Mouse (Mus musculus) urinary bladder, postnatal 36 days (tissue): ENCODE results near the gene Ddx43.

ENCODE experiments used
- DNase-seq, 2 experiments: peaks; one replicate each; pipeline ENCODE4 v3.0.0; 2022; ENCODE audit warnings: low spot score in 2 of 2, mixed read lengths in 1 of 2

Ddx43 gene

DNA sequence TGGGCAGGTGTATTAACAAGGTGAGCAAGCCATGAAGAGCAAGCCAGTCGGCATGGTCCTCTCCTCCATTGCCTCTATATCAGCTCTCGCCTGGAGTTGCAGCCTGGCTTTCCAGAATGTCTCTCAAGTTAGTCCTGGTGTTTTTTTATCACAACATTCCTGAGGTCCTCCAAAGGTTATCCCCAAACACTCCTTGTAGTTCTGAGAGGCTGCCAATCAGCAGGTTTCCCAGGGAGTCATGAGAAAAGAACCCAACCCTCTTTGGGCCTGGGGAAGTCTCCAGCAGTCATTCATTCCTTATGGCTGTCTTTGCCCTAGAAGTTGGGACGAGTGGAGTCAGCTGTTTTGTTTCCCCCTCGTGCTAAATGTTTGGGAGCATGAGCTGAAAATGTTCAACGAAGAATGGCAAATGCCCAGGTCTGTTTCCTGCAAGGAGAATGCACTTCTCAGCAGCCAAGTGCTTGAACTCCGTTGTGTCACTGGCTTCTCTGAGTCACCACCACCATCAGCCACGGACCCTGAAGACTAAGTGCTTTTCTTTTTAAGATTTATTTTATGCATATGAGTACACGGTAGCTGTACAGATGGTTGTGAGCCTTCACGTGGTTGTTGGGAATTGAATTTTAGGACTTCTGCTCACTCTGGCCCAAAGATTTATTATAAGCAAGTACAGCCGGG is 22.6 kb upstream of the Ddx43 start:
- DNase-seq: no peak

GRCm38 (mm10) chr9:78374397-78374796 is 21.2 kb upstream of the Ddx43 start:
- no peak for DNase-seq

DNA sequence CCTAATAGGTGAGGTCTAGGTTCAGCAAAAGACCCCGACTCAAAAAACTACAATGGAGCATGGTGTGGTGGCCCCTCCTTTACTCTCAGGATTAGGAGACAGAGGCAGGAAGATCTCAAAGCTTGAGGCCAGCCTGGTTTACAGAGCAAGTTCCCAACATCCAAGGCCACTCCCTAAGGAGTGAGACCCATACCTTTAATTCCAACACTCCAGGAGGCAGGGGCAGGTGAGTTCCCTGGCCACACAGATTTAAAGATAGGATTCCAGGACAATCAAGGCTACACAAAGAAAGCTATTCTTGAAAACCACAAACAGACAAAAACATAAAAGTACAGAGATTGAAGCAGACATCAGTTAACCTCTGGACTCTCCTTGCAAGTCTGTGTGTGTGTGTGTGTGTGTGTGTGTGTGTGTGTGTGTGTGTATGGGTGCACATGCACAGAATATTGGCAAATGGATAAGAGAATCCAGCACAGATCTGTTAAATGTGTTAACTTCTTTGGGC is 20.6 kb upstream of the Ddx43 start:
- no peak for DNase-seq

GRCm38 (mm10) chr9:78375486-78375885 is 20.1 kb upstream of the Ddx43 start:
- DNase-seq: no peak

GRCm38 (mm10) chr9:78377546-78377945 is 18.0 kb upstream of the Ddx43 start:
- no peak for DNase-seq

- DNase-seq: no peak
Measured at GRCm38 (mm10) chr9:78378113-78378785, 17.3 kb upstream of the Ddx43 start, which contains the start of gene Ooep. Gene Ooep, minus strand, starts transcription at chr9:78378725.

GRCm38 (mm10) chr9:78385893-78386292 is 9.7 kb upstream of the Ddx43 start:
- no peak for DNase-seq

DNA sequence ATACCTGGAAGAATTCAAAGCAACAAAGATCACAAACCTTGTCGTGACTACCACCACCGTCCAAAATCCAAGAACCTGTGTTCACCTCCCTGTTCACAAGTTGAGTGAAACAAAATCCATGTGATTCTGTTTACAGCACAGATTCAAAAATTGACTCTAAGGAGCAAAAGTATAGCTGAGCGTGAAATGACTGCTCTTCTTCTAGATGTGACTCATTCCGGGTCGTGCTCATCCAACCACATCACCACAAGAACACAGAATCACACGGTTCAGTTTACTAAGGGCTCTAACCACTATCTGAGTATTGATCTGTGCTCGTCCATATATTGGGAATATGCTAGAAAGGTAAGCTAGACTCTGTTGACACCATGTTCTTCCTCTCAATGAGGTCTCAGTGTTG is 8.6 kb upstream of the Ddx43 start:
- no peak for DNase-seq

- no peak for DNase-seq
Measured at GRCm38 (mm10) chr9:78389981-78390380, 5.6 kb upstream of the Ddx43 start.

DNA sequence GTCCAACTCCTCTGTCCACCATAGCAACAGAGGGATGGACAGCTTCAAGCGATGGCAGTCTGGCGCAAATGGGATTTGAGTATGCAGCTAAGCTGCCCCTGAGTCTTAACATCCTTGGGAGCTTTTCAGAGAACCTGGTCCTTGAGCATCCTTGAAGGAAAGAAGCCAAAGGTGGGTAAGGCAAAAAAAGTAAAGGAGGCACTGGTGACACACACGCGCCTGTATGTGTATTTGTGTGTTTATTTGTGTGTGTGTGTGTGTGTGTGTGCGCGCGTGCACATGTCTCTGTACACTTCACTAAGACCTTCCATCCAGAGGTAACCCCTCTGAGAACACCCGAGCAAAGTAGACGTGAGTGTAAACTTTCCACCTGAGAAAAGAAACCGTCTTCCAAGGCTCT is 1.8 kb upstream of the Ddx43 start:
- no peak for DNase-seq

GRCm38 (mm10) chr9:78394602-78395001 is 975 bp upstream of the Ddx43 start:
- DNase-seq: no peak

- no peak for DNase-seq
Measured at GRCm38 (mm10) chr9:78395244-78395629, 340 bp upstream of the Ddx43 start.

- no peak for DNase-seq
Measured at GRCm38 (mm10) chr9:78396517-78396916, 940 bp downstream of the Ddx43 start.

- no peak for DNase-seq
Measured at GRCm38 (mm10) chr9:78400570-78400969, 5.0 kb downstream of the Ddx43 start.

GRCm38 (mm10) chr9:78401596-78401995 is 6.0 kb downstream of the Ddx43 start:
- DNase-seq: no peak

DNA sequence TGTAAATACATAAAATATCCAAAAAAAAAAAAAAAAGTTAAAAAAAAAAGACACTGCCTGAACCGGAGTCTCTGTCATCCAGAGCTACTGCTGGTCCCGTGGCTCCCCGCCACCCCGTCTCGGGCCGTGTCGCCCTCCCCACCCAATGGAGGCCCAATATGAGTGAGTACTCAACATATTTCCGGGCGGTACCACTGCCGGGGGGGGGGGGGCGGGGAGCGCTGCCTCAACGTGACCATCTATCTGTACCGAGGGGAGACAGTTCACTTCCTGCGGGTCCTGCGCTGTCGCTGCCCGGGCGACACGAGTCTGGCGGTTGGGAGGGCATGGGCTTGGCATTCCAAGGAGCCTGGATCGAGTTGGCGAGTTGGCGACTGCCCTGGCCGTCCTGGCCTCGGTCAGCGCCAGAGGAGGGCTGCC is 31.8 kb downstream of the Ddx43 start:
- DNase-seq: no peak

DNA sequence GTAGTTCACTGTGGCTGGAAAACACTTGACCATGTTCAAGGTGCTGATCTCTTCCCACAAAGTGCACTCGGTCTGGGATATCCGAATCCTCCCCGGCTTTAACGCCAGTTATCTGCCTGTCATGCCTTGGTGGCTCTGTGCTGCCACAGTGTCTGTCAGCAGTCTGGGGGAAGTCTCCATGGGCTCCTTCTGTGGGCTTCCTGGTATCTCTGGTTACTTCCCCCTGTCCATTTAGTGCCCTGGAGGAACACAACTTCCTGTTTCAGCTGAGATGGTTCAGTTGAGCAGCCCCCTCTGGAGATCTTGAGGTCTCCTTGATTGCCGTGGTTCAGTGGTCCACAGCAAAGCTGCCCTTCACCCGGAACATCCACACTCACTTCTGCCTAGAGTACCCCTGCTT is 32.6 kb downstream of the Ddx43 start:
- no peak for DNase-seq

DNA sequence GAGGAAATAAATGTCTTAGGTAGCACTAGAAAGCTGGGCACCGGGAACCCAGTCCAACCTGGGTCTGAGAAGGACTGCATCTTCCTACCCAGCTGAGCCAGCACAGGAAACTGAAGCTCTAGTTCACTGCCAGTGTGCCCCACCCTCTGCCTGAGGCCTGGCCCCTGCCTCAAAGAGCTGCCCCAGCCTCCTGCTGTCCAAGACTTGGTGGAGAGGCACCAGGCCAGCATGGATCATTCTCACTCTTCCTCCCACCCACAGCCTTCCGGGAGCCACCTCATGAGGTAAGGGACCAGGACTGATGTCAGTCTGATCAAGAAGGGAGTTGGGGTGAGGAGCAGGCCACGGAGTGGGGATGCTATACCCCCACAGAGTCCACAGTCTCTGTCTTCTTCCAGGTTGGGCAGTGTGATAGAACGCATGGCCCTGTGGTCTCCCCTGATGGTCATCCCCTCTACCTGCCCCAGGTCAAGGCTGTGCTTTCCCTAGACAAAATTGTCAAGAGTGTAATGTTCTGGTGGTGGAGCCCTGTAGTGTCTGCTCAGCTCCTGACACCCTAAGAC is 33.4 kb downstream of the Ddx43 start:
- no peak for DNase-seq

- no peak for DNase-seq
Measured at GRCm38 (mm10) chr9:78429551-78429950, 34.0 kb downstream of the Ddx43 start.

DNA sequence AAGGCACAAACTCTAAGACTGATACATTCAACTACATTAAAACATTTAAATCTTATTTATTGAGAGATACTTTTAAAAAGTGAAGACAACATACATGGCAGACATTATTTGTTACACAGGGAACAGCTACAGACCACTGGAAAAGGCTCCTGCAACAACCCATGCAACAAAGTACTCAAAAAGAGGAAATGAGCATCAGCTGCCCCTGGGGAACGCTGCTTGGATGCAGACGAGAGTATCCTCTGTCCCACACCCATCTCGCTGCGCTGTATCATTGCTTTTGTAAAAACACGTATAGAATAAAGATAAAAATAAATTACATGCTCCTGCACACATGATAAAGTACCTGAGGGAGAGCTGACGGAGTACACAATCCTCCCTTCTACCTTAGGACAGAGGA is 34.9 kb downstream of the Ddx43 start:
- DNase-seq: no peak

GRCm38 (mm10) chr9:78432471-78432870 is 36.9 kb downstream of the Ddx43 start:
- no peak for DNase-seq

- DNase-seq: no peak
Measured at GRCm38 (mm10) chr9:78439426-78439825, 43.8 kb downstream of the Ddx43 start.

GRCm38 (mm10) chr9:78442237-78442578 is 46.6 kb downstream of the Ddx43 start:
- DNase-seq: no peak
